In the genomic region with DNA sequence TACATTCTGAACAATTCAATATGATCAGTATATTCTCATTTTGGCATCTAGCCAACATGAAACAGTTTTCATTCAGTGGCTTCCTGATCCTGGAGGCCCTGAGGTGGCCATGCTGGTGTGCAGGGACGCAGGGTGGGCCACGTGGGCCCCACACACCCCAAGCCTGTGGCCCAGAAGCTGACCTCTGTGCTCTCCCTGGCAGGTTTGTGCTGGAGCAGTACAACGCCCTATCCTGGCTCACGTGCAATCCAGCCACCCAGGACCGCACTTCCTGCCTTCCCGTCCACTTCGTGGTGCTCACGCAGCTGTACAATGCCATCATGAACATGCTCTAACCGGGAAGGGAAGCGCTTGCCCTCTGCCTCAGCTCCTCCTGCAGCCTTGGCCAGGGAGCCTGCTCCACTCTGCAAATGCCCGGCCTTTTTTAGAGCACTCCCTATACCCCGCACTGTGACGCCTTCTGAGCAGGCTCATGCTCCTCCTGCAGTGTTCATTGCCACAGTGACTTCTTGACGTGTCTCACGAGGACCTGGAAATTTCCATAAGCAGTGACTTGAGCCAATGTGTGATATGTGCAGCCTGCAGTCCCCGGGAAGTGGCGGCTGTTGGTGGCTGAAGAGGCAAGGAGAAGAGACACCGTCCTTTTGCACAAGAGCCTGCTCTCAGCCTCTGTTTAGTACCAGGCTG, we compare ENCODE assay signal across 27 mouse cellular contexts.
DNase-seq lines count a peak whose midpoint lies in the region; ATAC-seq and TF ChIP-seq lines count a peak whose summit lies in the region.
"Had no signal": no experiment of that assay in that cellular context is flagged by ENCODE, and none has a peak within 500 bp of the region (broad histone marks: within the 10 kb centered on the region; RNA-seq: fewer than 3 reads in every experiment).

No protein-coding gene starts in this region.

- DNase-seq in embryonic facial prominence, embryonic 10.5 days (ENCODE audit: low spot score), result no peak
- no peak for DNase-seq in left cerebral cortex, adult 2 months (ENCODE audit: extremely low spot score in 1 of 2, low spot score in 2 of 2)
- DNase-seq in left cerebral cortex, postnatal 10 days (ENCODE audit: extremely low spot score in 1 of 2, low spot score in 2 of 2), result no peak
- peak; percentile 64 for DNase-seq in brain, adult 2 months (ENCODE audit: low read depth, low spot score)
- no peak for DNase-seq in adrenal gland, postnatal 25 days
- DNase-seq: adrenal gland, adult 2 months; cerebellum, adult 8-10 months; gastrocnemius, postnatal 10 days; liver, embryonic 13.5 days; lung, adult 18-20 months had no signal

- no peak overlapping the region for H3K27ac ChIP-seq in embryonic facial prominence, embryonic 15.5 days (replicated peaks)
- no peak overlapping the region for H3K27ac ChIP-seq in embryonic facial prominence, embryonic 10.5 days (replicated peaks)
- H3K27ac ChIP-seq in left cerebral cortex, adult 2 months, result peak overlapping the region; percentile 7; the same call in 1 of the 2 replicates
- H3K27ac ChIP-seq in intestine, postnatal 0 days (ENCODE audit: low read depth, low read length), result no peak overlapping the region; the same call in 1 of the 2 replicates
- H3K27ac ChIP-seq: embryonic facial prominence, embryonic 12.5 days; hindbrain, embryonic 10.5 days; hindbrain, postnatal 0 days; kidney, embryonic 15.5 days; layer of hippocampus, adult 2 months; limb, embryonic 13.5 days; liver, embryonic 13.5 days; midbrain, embryonic 10.5 days; midbrain, embryonic 15.5 days; neural tube, embryonic 13.5 days had no signal

- H3K9ac ChIP-seq in embryonic facial prominence, embryonic 15.5 days, result no peak overlapping the region
- H3K9ac ChIP-seq in intestine, postnatal 0 days (ENCODE audit: low read depth, low read length), result no peak overlapping the region
- H3K9ac ChIP-seq: embryonic facial prominence, embryonic 12.5 days; kidney, embryonic 15.5 days; limb, embryonic 13.5 days; liver, embryonic 13.5 days; midbrain, embryonic 15.5 days; neural tube, embryonic 13.5 days had no signal

- no peak overlapping the region for H3K4me3 ChIP-seq in embryonic facial prominence, embryonic 15.5 days (replicated peaks)
- no peak overlapping the region for H3K4me3 ChIP-seq in embryonic facial prominence, embryonic 10.5 days
- H3K4me3 ChIP-seq in left cerebral cortex, adult 2 months, result no peak overlapping the region
- no peak overlapping the region for H3K4me3 ChIP-seq in intestine, postnatal 0 days (ENCODE audit: low read depth, low read length)
- H3K4me3 ChIP-seq: embryonic facial prominence, embryonic 12.5 days; erythroblast, embryonic 14.5 days; hindbrain, embryonic 10.5 days; kidney, embryonic 15.5 days; layer of hippocampus, adult 2 months; limb, embryonic 13.5 days; liver, embryonic 13.5 days; midbrain, embryonic 10.5 days; midbrain, embryonic 15.5 days; neural tube, embryonic 13.5 days had no signal

- no peaks in the 10 kb centered on the region for H3K27me3 ChIP-seq in embryonic facial prominence, embryonic 15.5 days
- H3K27me3 ChIP-seq in embryonic facial prominence, embryonic 10.5 days (replicated peaks; ENCODE audit: low read depth, poor library complexity, severe bottlenecking), result no peaks in the 10 kb centered on the region
- H3K27me3 ChIP-seq in intestine, postnatal 0 days (replicated peaks; ENCODE audit: control insufficient read depth, insufficient read depth, low read length), result no peaks in the 10 kb centered on the region
- H3K27me3 ChIP-seq: CH12.LX; embryonic facial prominence, embryonic 12.5 days; kidney, embryonic 15.5 days; limb, embryonic 13.5 days; liver, embryonic 13.5 days; midbrain, embryonic 15.5 days; neural tube, embryonic 13.5 days had no signal

- no peaks in the 10 kb centered on the region for H3K9me3 ChIP-seq in embryonic facial prominence, embryonic 15.5 days (replicated peaks)
- no peaks in the 10 kb centered on the region for H3K9me3 ChIP-seq in embryonic facial prominence, embryonic 10.5 days
- no peaks in the 10 kb centered on the region for H3K9me3 ChIP-seq in intestine, postnatal 0 days (ENCODE audit: control insufficient read depth)
- H3K9me3 ChIP-seq: embryonic facial prominence, embryonic 12.5 days; hindbrain, embryonic 10.5 days; kidney, embryonic 15.5 days; limb, embryonic 13.5 days; liver, embryonic 13.5 days; midbrain, embryonic 10.5 days; midbrain, embryonic 15.5 days; neural tube, embryonic 13.5 days had no signal

- H3K4me1 ChIP-seq in embryonic facial prominence, embryonic 15.5 days, result no peaks in the 10 kb centered on the region
- peaks cover 8% of the 10 kb centered on the region for H3K4me1 ChIP-seq in embryonic facial prominence, embryonic 10.5 days
- no peaks in the 10 kb centered on the region for H3K4me1 ChIP-seq in intestine, postnatal 0 days (replicated peaks; ENCODE audit: control insufficient read depth, insufficient read depth, low read length)
- H3K4me1 ChIP-seq: embryonic facial prominence, embryonic 12.5 days; liver, embryonic 13.5 days; midbrain, embryonic 15.5 days had no signal

- no peak overlapping the region for H3K4me2 ChIP-seq in embryonic facial prominence, embryonic 15.5 days (replicated peaks)
- no peak overlapping the region for H3K4me2 ChIP-seq in intestine, postnatal 0 days (replicated peaks; ENCODE audit: low read depth)
- H3K4me2 ChIP-seq: embryonic facial prominence, embryonic 12.5 days; kidney, embryonic 15.5 days; limb, embryonic 13.5 days; liver, embryonic 13.5 days; midbrain, embryonic 15.5 days; neural tube, embryonic 13.5 days had no signal

- H3K36me3 ChIP-seq in embryonic facial prominence, embryonic 15.5 days, result peaks cover 67% of the 10 kb centered on the region
- H3K36me3 ChIP-seq in embryonic facial prominence, embryonic 10.5 days (replicated peaks), result peaks cover 70% of the 10 kb centered on the region
- peaks cover 64% of the 10 kb centered on the region for H3K36me3 ChIP-seq in intestine, postnatal 0 days (ENCODE audit: control insufficient read depth, insufficient read depth)

- 85% methylated on average over 18 of the region's 18 CpGs for WGBS in embryonic facial prominence, embryonic 15.5 days
- 89% methylated on average over 18 of the region's 18 CpGs for WGBS in embryonic facial prominence, embryonic 10.5 days
- 70% methylated on average over 18 of the region's 18 CpGs for WGBS in intestine, postnatal 0 days

- no peak for TF ChIP-seq CTCF in left cerebral cortex, adult 2 months (IDR thresholded peaks at IDR 0.05)
- no peak for TF ChIP-seq CTCF in intestine, postnatal 0 days (IDR thresholded peaks at IDR 0.05; ENCODE audit: low read depth)

- ATAC-seq in embryonic facial prominence, embryonic 15.5 days (ENCODE audit: insufficient number of reproducible peaks, low FRiP score, low TSS enrichment, low read depth), result peak; percentile 22; the same call in 1 of the 2 replicates
- ATAC-seq in intestine, postnatal 0 days, result peak; percentile 53
- ATAC-seq in megakaryocyte progenitor cell, adult 5-6 weeks (replicated peaks; ENCODE audit: poor library complexity), result no peak
- ATAC-seq: activated CD4-positive, CD25-positive, alpha-beta regulatory T cell, adult 4 months; forebrain, embryonic 16.5 days; lung, postnatal 0 days; midbrain, embryonic 15.5 days had no signal

- intact Hi-C loops in left cerebral cortex, adult 2 months (cut with DNase I), result loop anchor here (2.0 kb wide), 1 partner anchor 494 kb away; no protein-coding TSS in a partner anchor
- intact Hi-C loops in left cerebral cortex, postnatal 10 days (cut with DNase I), result loop anchor here (10.0 kb wide), 1 partner anchor 1352 kb away; the partner anchor contains the start of gene Rbm19
